Mouse (Mus musculus) G1E (cell line): ENCODE results near the gene Calhm5. TPM values are rescaled to one million over a fixed set of nuclear protein-coding genes. Genes with fewer than 3 reads are reported as not detected.

ENCODE experiments used
- ATAC-seq: 2 replicates; pipeline ENCODE4 v1.8.0; 2016; ENCODE audit warnings: mild to moderate bottlenecking; ENCODE audit not compliant: insufficient number of reproducible peaks, poor library complexity, low FRiP score, severe bottlenecking; ENCODE audit errors: extremely low read depth
- DNase-seq: peaks from one replicate; pipeline ENCODE4 v3.0.0; 2012; ENCODE audit warnings: low spot score
- H3K27me3 ChIP-seq: 2 replicates; pipeline ENCODE4 v1.6.1; 2012; ENCODE audit warnings: mild to moderate bottlenecking, low read length, inconsistent platforms; ENCODE audit not compliant: insufficient read depth
- H3K36me3 ChIP-seq: replicated peaks from 2 replicates; pipeline ENCODE3; 2012; ENCODE audit warnings: mild to moderate bottlenecking, inconsistent platforms
- H3K4me1 ChIP-seq: 2 replicates; pipeline ENCODE4 v1.6.1; 2012; ENCODE audit warnings: low read depth, low read length, inconsistent platforms, mixed read lengths; ENCODE audit not compliant: insufficient read depth
- H3K4me3 ChIP-seq: 2 replicates; pipeline ENCODE4 v1.5.1; 2012; ENCODE audit warnings: low read depth, mild to moderate bottlenecking, inconsistent platforms, low read length, moderate library complexity, mixed read lengths
- H3K9me3 ChIP-seq: replicated peaks from 2 replicates; pipeline ENCODE4 v1.6.1; 2012; ENCODE audit warnings: inconsistent platforms
- CTCF ChIP-seq: IDR thresholded peaks from 2 replicates; pipeline ENCODE4 v1.5.1; 2012; ENCODE audit warnings: low read depth, low read length, inconsistent platforms, mixed read lengths
- GATA1 ChIP-seq: IDR thresholded peaks from 2 replicates; pipeline ENCODE4 v1.6.1; 2012; ENCODE audit warnings: borderline replicate concordance, low read length, inconsistent platforms, mixed read lengths
- GATA2 ChIP-seq: IDR thresholded peaks from 2 replicates; pipeline ENCODE4 v1.6.1; 2012; ENCODE audit warnings: low read depth, low read length, inconsistent platforms, borderline replicate concordance
- POLR2AphosphoS5 ChIP-seq: IDR thresholded peaks from 2 replicates; pipeline ENCODE4 v1.6.1; 2012; ENCODE audit warnings: low read depth, low read length, inconsistent platforms; ENCODE audit not compliant: insufficient replicate concordance
- TAL1 ChIP-seq: conservative IDR thresholded peaks from 2 replicates; pipeline ENCODE4 v1.6.1; 2012; ENCODE audit warnings: low read depth, low read length, inconsistent platforms, mixed read lengths
- polyA plus RNA-seq: library from polyadenylated mRNA; stranded (reverse); fragments of >175 nt; gene quantifications from 2 replicates; pipeline ENCODE4 v1.2.3, GENCODE M21; 2012
- total RNA-seq, 2 experiments: library from RNA; stranded (forward) in 1 of 2; stranded (reverse) in 1 of 2; fragments of 200-1000 nt in 1 of 2; fragments of >200 nt in 1 of 2; fragmentation: Nextera tagmentation in 1 of 2; gene quantifications; 2 replicates each; pipeline ENCODE4 v1.2.3; 2014 to 2017

The Calhm5 gene
- not detected in 2 replicates for total RNA-seq (2014; fragmentation: Nextera tagmentation)
- total RNA-seq (2017), result under 0.01 and 0.05 TPM in 2 replicates
- polyA plus RNA-seq, result not detected in 2 replicates

DNA sequence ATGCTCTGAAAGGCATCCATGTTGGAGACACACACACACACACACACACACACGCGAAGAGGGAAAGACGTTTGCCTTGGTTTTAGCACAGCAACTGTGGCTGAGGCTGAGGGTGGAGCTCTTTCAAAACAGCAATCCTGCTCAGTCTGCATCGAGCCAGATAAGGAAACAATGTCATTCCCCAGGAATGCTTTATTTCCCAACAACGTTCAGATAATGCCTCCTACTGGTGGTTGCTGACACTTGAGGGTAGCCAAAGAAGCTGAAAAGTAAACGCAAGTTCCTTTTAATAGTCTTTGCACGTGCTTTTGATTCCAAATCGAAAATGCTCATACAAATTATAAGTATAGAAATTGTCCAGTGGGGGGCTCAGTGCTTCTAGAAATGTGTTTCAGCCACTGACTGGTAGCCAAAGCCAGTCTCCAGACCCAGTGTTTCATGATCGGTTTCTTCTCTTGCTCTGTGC lies at the start of gene Calhm5:
TSS of gene Calhm5 (minus strand) at position 102 of the 466 bp plus-strand sequence.
- Histone ChIP-seq H3K4me1 (no peaks in the 10 kb centered on the region), H3K4me3 (no peak within 1 kb of the TSS), H3K36me3 (no peaks in the 10 kb centered on the region), H3K9me3 (no peaks in the 10 kb centered on the region), H3K27me3 (no peaks in the 10 kb centered on the region)
- TF ChIP-seq POLR2AphosphoS5 (no peak), CTCF (no peak), GATA1 (no peak), GATA2 (no peak)
- DNase-seq, result no peak
- ATAC-seq, result no peak

DNA sequence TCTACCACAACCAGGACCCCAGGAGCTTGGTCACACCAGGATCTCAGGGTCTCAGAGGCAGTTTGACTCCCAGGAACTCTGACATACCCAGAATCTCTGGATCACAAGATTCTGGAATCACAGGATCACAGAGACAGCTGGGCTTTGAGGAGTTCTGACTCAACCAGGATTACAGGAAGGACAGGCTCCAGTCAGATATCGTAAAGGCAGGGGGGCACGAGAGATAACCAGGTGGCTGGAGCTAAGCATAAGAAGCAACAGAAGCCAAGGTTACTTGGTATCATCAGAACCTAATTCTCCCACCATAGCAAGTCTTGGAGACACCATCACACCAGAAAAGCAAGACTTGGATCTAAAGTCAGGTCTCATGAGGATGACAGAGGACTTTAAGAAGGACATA lies 45.4 kb upstream of the Calhm5 start:
- TF ChIP-seq GATA2 (no peak), POLR2AphosphoS5 (no peak), GATA1 (no peak), CTCF (no peak), TAL1 (no peak)
- Histone ChIP-seq H3K36me3 (no peaks in the 10 kb centered on the region), H3K4me3 (no peak overlapping the region), H3K27me3 (peaks cover 5% of the 10 kb centered on the region; the same call in 1 of the 2 replicates), H3K9me3 (no peaks in the 10 kb centered on the region), H3K4me1 (no peaks in the 10 kb centered on the region)
- ATAC-seq (no peak), DNase-seq (no peak)

DNA sequence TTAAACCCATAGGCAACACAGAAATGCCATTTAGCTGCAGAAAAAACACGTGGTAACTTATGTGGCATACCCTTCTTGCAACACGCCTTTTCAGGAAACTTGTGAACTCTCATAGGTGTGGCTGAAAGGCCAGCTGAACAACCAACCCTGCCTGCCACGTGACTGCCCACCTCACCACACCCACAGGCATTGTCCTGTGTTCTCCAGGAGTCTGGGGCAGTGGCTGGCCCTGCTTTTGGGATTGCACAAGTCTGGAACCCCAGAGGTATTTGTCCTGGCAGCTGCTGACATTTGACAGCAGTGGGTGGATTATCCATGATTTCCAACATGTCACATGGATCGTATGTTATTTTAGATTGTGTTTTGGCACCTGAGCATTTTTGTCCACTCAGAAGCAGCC lies 43.4 kb upstream of the Calhm5 start:
- DNase-seq, result no peak
- H3K36me3 ChIP-seq, result no peaks in the 10 kb centered on the region
- ATAC-seq, result no peak
- no peaks in the 10 kb centered on the region for H3K4me1 ChIP-seq
- peaks cover 8% of the 10 kb centered on the region; the same call in 1 of the 2 replicates for H3K27me3 ChIP-seq
- no peak overlapping the region for H3K4me3 ChIP-seq
- TF ChIP-seq POLR2AphosphoS5, result no peak
- no peak for TF ChIP-seq TAL1
- TF ChIP-seq GATA2, result no peak
- TF ChIP-seq CTCF, result no peak
- TF ChIP-seq GATA1, result no peak
- H3K9me3 ChIP-seq, result no peaks in the 10 kb centered on the region

DNA sequence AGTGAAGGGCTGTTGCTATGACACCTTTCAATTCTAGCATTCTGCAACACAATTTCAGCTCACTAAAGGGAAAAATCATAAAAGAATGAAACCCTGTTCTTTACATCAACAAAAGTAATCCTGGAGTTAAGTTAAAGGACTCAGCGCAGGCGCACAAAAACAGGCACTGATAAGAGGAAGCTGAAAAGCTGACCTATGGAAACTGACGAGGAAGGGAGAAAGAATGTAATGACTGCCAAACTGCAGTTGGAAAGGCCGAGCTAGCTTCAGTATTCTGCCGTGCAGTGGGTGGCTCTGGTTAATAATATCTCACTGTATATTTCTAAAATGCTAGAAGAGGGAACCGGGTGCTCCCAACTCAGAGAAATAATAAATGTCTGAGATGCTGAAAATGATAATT lies 41.7 kb upstream of the Calhm5 start:
- Histone ChIP-seq H3K9me3 (no peaks in the 10 kb centered on the region), H3K27me3 (peaks cover 8% of the 10 kb centered on the region; the same call in 1 of the 2 replicates), H3K36me3 (no peaks in the 10 kb centered on the region), H3K4me3 (no peak overlapping the region), H3K4me1 (no peaks in the 10 kb centered on the region)
- TF ChIP-seq GATA1, result no peak
- no peak for TF ChIP-seq POLR2AphosphoS5
- no peak for TF ChIP-seq CTCF
- TF ChIP-seq TAL1, result no peak
- TF ChIP-seq GATA2, result no peak
- DNase-seq, result no peak
- no peak for ATAC-seq

GRCm38 (mm10) chr10:34136432-34136831 lies 40.1 kb upstream of the Calhm5 start:
- no peak for ATAC-seq
- Histone ChIP-seq H3K4me3 (no peak overlapping the region), H3K4me1 (no peaks in the 10 kb centered on the region)

DNA sequence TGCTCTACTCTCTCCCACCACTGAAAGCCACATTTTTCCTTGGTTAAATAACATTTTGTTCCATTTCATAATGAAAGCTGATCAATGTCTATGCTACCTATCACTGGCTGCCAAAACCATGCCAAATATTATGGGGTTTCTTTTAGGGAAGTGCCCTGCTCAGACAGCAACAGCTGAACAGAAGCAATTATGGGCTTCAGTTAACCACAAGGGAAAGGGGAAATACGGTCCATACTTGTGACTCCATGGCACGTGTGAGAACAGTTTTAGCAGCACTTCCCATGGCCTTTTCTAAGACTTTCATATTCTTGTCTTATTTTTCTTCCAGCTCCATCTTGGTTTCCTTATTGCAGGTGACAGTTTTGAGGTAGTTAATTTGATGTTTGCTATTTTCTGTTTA lies 35.0 kb upstream of the Calhm5 start:
- Histone ChIP-seq H3K4me3 (no peak overlapping the region), H3K9me3 (no peaks in the 10 kb centered on the region), H3K27me3 (peaks cover 13% of the 10 kb centered on the region), H3K36me3 (no peaks in the 10 kb centered on the region), H3K4me1 (no peaks in the 10 kb centered on the region; the same call in 1 of the 2 replicates)
- ATAC-seq, result no peak; the same call in 1 of the 2 replicates
- no peak for DNase-seq
- TF ChIP-seq CTCF, result no peak
- TF ChIP-seq TAL1, result no peak
- TF ChIP-seq GATA1, result no peak
- no peak for TF ChIP-seq POLR2AphosphoS5
- TF ChIP-seq GATA2, result no peak

More at GRCm38 (mm10) chr10:34136432-34136831, 40.1 kb upstream of the Calhm5 start:
- no peaks in the 10 kb centered on the region for H3K9me3 ChIP-seq
- TF ChIP-seq TAL1 (no peak), CTCF (no peak), GATA1 (no peak), POLR2AphosphoS5 (no peak)
- H3K27me3 ChIP-seq, result peaks cover 8% of the 10 kb centered on the region; the same call in 1 of the 2 replicates
- no peaks in the 10 kb centered on the region for H3K36me3 ChIP-seq
- no peak for DNase-seq
